Mouse (Mus musculus) limb, embryonic 10.5 days (tissue): ENCODE measurements at regions not wholly inside any gene's neighbourhood (a gene's known extent, or its start where the extent isn't known, plus 50 kb on each side); places are given as distances from the start of the nearest gene placed in this dataset.
A peak's percentile ranks its signal among the peaks of the same experiment; 100 is the strongest.

Experiments used
- DNase-seq: peaks from one replicate; pipeline ENCODE4 v3.0.0-alpha.2; 2017; ENCODE audit warnings: low spot score
- H3K27ac ChIP-seq: fragments of 300-500 bp; sonication (generic); 2 replicates; pipeline ENCODE4 v1.5.1; 2016; ENCODE audit warnings: mild to moderate bottlenecking
- H3K27me3 ChIP-seq: fragments of 300-500 bp; sonication (generic); 2 replicates; pipeline ENCODE4 v1.6.1; 2016; ENCODE audit warnings: low read depth, mild to moderate bottlenecking; ENCODE audit not compliant: poor library complexity, severe bottlenecking
- H3K36me3 ChIP-seq: fragments of 300-500 bp; sonication (generic); 2 replicates; pipeline ENCODE4 v1.6.1; 2016; ENCODE audit warnings: mild to moderate bottlenecking, moderate library complexity
- H3K4me1 ChIP-seq: fragments of 300-500 bp; sonication (generic); 2 replicates; pipeline ENCODE4 v1.6.1; 2016
- H3K4me3 ChIP-seq: fragments of 300-500 bp; sonication (generic); 2 replicates; pipeline ENCODE4 v1.5.1; 2016; ENCODE audit warnings: mild to moderate bottlenecking, moderate library complexity
- H3K9me3 ChIP-seq: fragments of 300-500 bp; sonication (generic); replicated peaks from 2 replicates; pipeline ENCODE4 v1.6.1; 2016; ENCODE audit warnings: mild to moderate bottlenecking
- WGBS: fragments of 180-500 bp; shearing (Covaris S2); methylation state at CpG from one replicate; pipeline ENCODE4 v1.1.7; 2016; 5-methylcytosine and 5-hydroxymethylcytosine counted together

GRCm38 (mm10) chr11:64579826-64580225 lies 143.4 kb upstream of the F930015N05Rik start:
- no peaks in the 10 kb centered on the region for H3K9me3 ChIP-seq
- WGBS, result 86% methylated on average over 3 of the region's 3 CpGs
- no peak for DNase-seq
- H3K4me1 ChIP-seq, result no peaks in the 10 kb centered on the region
- H3K36me3 ChIP-seq, result no peaks in the 10 kb centered on the region
- no peak overlapping the region for H3K4me3 ChIP-seq
- H3K27me3 ChIP-seq, result no peaks in the 10 kb centered on the region
- no peak overlapping the region for H3K27ac ChIP-seq

GRCm38 (mm10) chr11:64586056-64586455 lies 149.6 kb upstream of the F930015N05Rik start:
- no peaks in the 10 kb centered on the region for H3K36me3 ChIP-seq
- H3K27ac ChIP-seq, result no peak overlapping the region
- peaks cover 6% of the 10 kb centered on the region; the same call in 1 of the 2 replicates for H3K27me3 ChIP-seq
- no peak for DNase-seq
- peaks cover 40% of the 10 kb centered on the region for H3K4me1 ChIP-seq
- WGBS, result 77% methylated on average over 6 of the region's 6 CpGs
- H3K4me3 ChIP-seq, result no peak overlapping the region
- H3K9me3 ChIP-seq, result no peaks in the 10 kb centered on the region

GRCm38 (mm10) chr11:64587034-64587710 lies 150.7 kb upstream of the F930015N05Rik start:
- DNase-seq, result no peak
- Histone ChIP-seq H3K27me3 (peaks cover 11% of the 10 kb centered on the region; the same call in 1 of the 2 replicates), H3K9me3 (no peaks in the 10 kb centered on the region), H3K36me3 (no peaks in the 10 kb centered on the region), H3K4me3 (no peak overlapping the region), H3K27ac (peak overlapping the region; percentile 77; the same call in 1 of the 2 replicates), H3K4me1 (peaks cover 40% of the 10 kb centered on the region)
- 76% methylated on average over 7 of the region's 7 CpGs for WGBS

GRCm38 (mm10) chr11:64587751-64588600 lies 151.5 kb upstream of the F930015N05Rik start:
- peaks cover 15% of the 10 kb centered on the region; the same call in 1 of the 2 replicates for H3K27me3 ChIP-seq
- no peaks in the 10 kb centered on the region for H3K36me3 ChIP-seq
- peak overlapping the region; percentile 77 for H3K27ac ChIP-seq
- DNase-seq, result peak; percentile 78
- no peak overlapping the region for H3K4me3 ChIP-seq
- H3K4me1 ChIP-seq, result peaks cover 40% of the 10 kb centered on the region
- 11% methylated on average over 13 of the region's 13 CpGs for WGBS
- no peaks in the 10 kb centered on the region for H3K9me3 ChIP-seq

GRCm38 (mm10) chr11:64588601-64588989 lies 152.1 kb upstream of the F930015N05Rik start:
- peak; percentile 66 for DNase-seq
- Histone ChIP-seq H3K27me3 (peaks cover 15% of the 10 kb centered on the region; the same call in 1 of the 2 replicates), H3K36me3 (no peaks in the 10 kb centered on the region), H3K27ac (peak overlapping the region; percentile 77), H3K4me3 (no peak overlapping the region), H3K4me1 (peaks cover 40% of the 10 kb centered on the region), H3K9me3 (no peaks in the 10 kb centered on the region)
- 20% methylated on average over 6 of the region's 6 CpGs for WGBS

GRCm38 (mm10) chr11:64589026-64589425 lies 152.6 kb upstream of the F930015N05Rik start:
- peak overlapping the region; percentile 77 for H3K27ac ChIP-seq
- peaks cover 15% of the 10 kb centered on the region; the same call in 1 of the 2 replicates for H3K27me3 ChIP-seq
- H3K36me3 ChIP-seq, result no peaks in the 10 kb centered on the region
- WGBS, result 50% methylated on average over 7 of the region's 7 CpGs
- no peak overlapping the region for H3K4me3 ChIP-seq
- H3K9me3 ChIP-seq, result no peaks in the 10 kb centered on the region
- DNase-seq, result peak; percentile 58
- peaks cover 40% of the 10 kb centered on the region for H3K4me1 ChIP-seq

GRCm38 (mm10) chr11:64590091-64590490 lies 153.6 kb upstream of the F930015N05Rik start:
- DNase-seq, result peak; percentile 55
- H3K9me3 ChIP-seq, result no peaks in the 10 kb centered on the region
- H3K27ac ChIP-seq, result no peak overlapping the region
- H3K27me3 ChIP-seq, result peaks cover 15% of the 10 kb centered on the region; the same call in 1 of the 2 replicates
- 65% methylated on average over 4 of the region's 4 CpGs for WGBS
- H3K4me3 ChIP-seq, result no peak overlapping the region
- H3K36me3 ChIP-seq, result no peaks in the 10 kb centered on the region
- H3K4me1 ChIP-seq, result peaks cover 40% of the 10 kb centered on the region

- H3K4me1 ChIP-seq, result peaks cover 35% of the 10 kb centered on the region
- no peak overlapping the region for H3K4me3 ChIP-seq
- no peak overlapping the region for H3K27ac ChIP-seq
- no peak for DNase-seq
- 86% methylated on average over 2 of the region's 2 CpGs for WGBS
- H3K36me3 ChIP-seq, result no peaks in the 10 kb centered on the region
- H3K9me3 ChIP-seq, result no peaks in the 10 kb centered on the region
- H3K27me3 ChIP-seq, result peaks cover 20% of the 10 kb centered on the region; the same call in 1 of the 2 replicates
Measured at GRCm38 (mm10) chr11:64592253-64592652, 155.8 kb upstream of the F930015N05Rik start.

- whole genome bisulfite sequencing, result 91% methylated on average over 4 of the region's 4 CpGs
- Histone ChIP-seq H3K36me3 (no peaks in the 10 kb centered on the region), H3K27me3 (peaks cover 15% of the 10 kb centered on the region; the same call in 1 of the 2 replicates), H3K4me1 (no peaks in the 10 kb centered on the region), H3K4me3 (no peak overlapping the region), H3K9me3 (no peaks in the 10 kb centered on the region), H3K27ac (no peak overlapping the region)
- DNase-seq, result no peak
Measured at GRCm38 (mm10) chr11:64597305-64597704, 160.9 kb upstream of the F930015N05Rik start.

GRCm38 (mm10) chr11:64599178-64599577 lies 162.7 kb upstream of the F930015N05Rik start:
- Histone ChIP-seq H3K27ac (no peak overlapping the region), H3K27me3 (peaks cover 11% of the 10 kb centered on the region; the same call in 1 of the 2 replicates), H3K9me3 (no peaks in the 10 kb centered on the region), H3K4me3 (no peak overlapping the region), H3K4me1 (no peaks in the 10 kb centered on the region), H3K36me3 (no peaks in the 10 kb centered on the region)
- 84% methylated on average over 3 of the region's 3 CpGs for WGBS
- DNase-seq, result no peak

- 89% methylated on average over 10 of the region's 10 CpGs for WGBS
- Histone ChIP-seq H3K4me1 (no peaks in the 10 kb centered on the region), H3K9me3 (no peaks in the 10 kb centered on the region), H3K27ac (no peak overlapping the region), H3K4me3 (no peak overlapping the region), H3K36me3 (no peaks in the 10 kb centered on the region), H3K27me3 (peaks cover 7% of the 10 kb centered on the region; the same call in 1 of the 2 replicates)
- no peak for DNase-seq
Measured at GRCm38 (mm10) chr11:64600201-64601102, 164.0 kb upstream of the F930015N05Rik start.

GRCm38 (mm10) chr11:64609043-64609442 lies 172.6 kb upstream of the F930015N05Rik start:
- Histone ChIP-seq H3K4me1 (no peaks in the 10 kb centered on the region), H3K4me3 (no peak overlapping the region), H3K9me3 (no peaks in the 10 kb centered on the region), H3K27me3 (no peaks in the 10 kb centered on the region), H3K36me3 (no peaks in the 10 kb centered on the region), H3K27ac (no peak overlapping the region)
- no peak for DNase-seq
- 81% methylated on average over 2 of the region's 2 CpGs for WGBS
